Comparison of ENCODE assay signal across 20 mouse cellular contexts in the genomic region with DNA sequence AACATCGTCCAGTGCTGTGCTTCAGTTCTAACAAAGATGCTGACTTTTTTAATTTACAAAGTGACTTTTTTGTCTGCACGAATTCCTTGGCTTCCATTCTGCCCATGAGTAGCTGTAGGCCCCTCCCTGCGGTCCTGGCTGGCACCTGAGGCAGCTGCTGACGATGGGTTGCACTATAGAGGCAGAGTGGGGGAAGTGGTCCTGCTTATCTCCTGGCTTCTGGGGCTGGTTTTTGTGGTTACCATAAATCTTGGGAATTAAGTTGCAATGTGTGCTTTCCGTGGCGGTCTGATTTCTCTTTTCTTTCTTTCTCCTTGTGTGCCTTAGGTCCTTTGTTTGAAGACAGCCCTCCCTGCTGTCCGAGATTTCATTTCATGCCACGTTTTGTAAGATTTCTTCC.
"Had no signal": no experiment of that assay in that cellular context is flagged by ENCODE, and none has a peak within 500 bp of the region (broad histone marks: within the 10 kb centered on the region; RNA-seq: fewer than 3 reads in every experiment).

No protein-coding gene starts in this region.

- H3K4me3 ChIP-seq: kidney, embryonic 15.5 days; layer of hippocampus, adult 2 months; limb, embryonic 12.5 days; limb, embryonic 15.5 days; megakaryocyte, embryonic 14.5 days had no signal

- DNase-seq: kidney, adult 18-20 months; kidney, postnatal 14 days; layer of hippocampus, adult 9-11 months; left cerebral cortex, postnatal 4 days; liver, postnatal 0 days; lung, embryonic 14.5 days; midbrain, embryonic 14.5 days; thymus, adult 18-20 months; thymus, postnatal 14 days; thymus, postnatal 4 days had no signal

- ATAC-seq: liver, postnatal 0 days; lung, postnatal 0 days had no signal

- H3K9ac ChIP-seq: kidney, embryonic 15.5 days; limb, embryonic 12.5 days; limb, embryonic 15.5 days; liver, embryonic 14.5 days; liver, postnatal 0 days; lung, embryonic 14.5 days had no signal

- H3K4me2 ChIP-seq: kidney, embryonic 15.5 days; limb, embryonic 12.5 days; limb, embryonic 15.5 days; liver, embryonic 11.5 days; lung, embryonic 14.5 days; midbrain, embryonic 11.5 days had no signal

- H3K4me1 ChIP-seq: limb, embryonic 12.5 days; limb, embryonic 15.5 days had no signal

- H3K27me3 ChIP-seq: kidney, embryonic 15.5 days; limb, embryonic 12.5 days; limb, embryonic 15.5 days; megakaryocyte, embryonic 14.5 days had no signal

- H3K27ac ChIP-seq: kidney, embryonic 15.5 days; layer of hippocampus, adult 2 months; limb, embryonic 12.5 days; limb, embryonic 15.5 days; liver, embryonic 14.5 days; macrophage had no signal

- H3K9me3 ChIP-seq: kidney, embryonic 15.5 days; limb, embryonic 12.5 days; limb, embryonic 15.5 days; megakaryocyte, embryonic 14.5 days had no signal
